Mouse (Mus musculus) intestine, embryonic 14.5 days (tissue): ENCODE data around the gene Ifna4. TPM values are rescaled to one million over a fixed set of nuclear protein-coding genes. Genes with fewer than 3 reads are reported as not detected.
"Not testable (repeated sequence)": the region's sequence is repeated elsewhere in the genome, so short reads cannot be mapped to it uniquely, and the experiment has no call there.

Experiments used
- ATAC-seq: fragments of 200-750 bp; cut with Nextera tagmentation; replicated peaks from 2 replicates; pipeline ENCODE4 v1.8.0; 2017; ENCODE audit warnings: low read depth, moderate number of reproducible peaks, moderate TSS enrichment, moderate library complexity; ENCODE audit not compliant: low FRiP score, low TSS enrichment
- DNase-seq: peaks from one replicate; pipeline ENCODE4 v3.0.0-alpha.2; 2018; ENCODE audit warnings: low spot score
- H3K27ac ChIP-seq: fragments of 300-500 bp; sonication (generic); 2 replicates; pipeline ENCODE4 v1.5.1; 2014; ENCODE audit warnings: low read depth, mild to moderate bottlenecking, control low read depth
- H3K27me3 ChIP-seq: fragments of 300-500 bp; sonication (generic); replicated peaks from 2 replicates; pipeline ENCODE4 v1.6.1; 2014; ENCODE audit warnings: low read length, control low read depth; ENCODE audit not compliant: control insufficient read depth, insufficient read depth
- H3K36me3 ChIP-seq: fragments of 300-500 bp; sonication (generic); 2 replicates; pipeline ENCODE4 v1.6.1; 2014; ENCODE audit warnings: low read length, control low read depth; ENCODE audit not compliant: control insufficient read depth, insufficient read depth
- H3K4me1 ChIP-seq: fragments of 300-500 bp; sonication (generic); replicated peaks from 2 replicates; pipeline ENCODE4 v1.6.1; 2014; ENCODE audit warnings: low read length, control low read depth, mixed read lengths; ENCODE audit not compliant: control insufficient read depth, insufficient read depth
- H3K4me2 ChIP-seq: fragments of 300-500 bp; sonication (generic); 2 replicates; pipeline ENCODE4 v1.6.1; 2014; ENCODE audit warnings: low read length
- H3K4me3 ChIP-seq: fragments of 300-500 bp; sonication (generic); 2 replicates; pipeline ENCODE4 v1.5.1; 2014; ENCODE audit warnings: low read depth, low read length, control low read depth, mixed read lengths
- H3K9ac ChIP-seq: fragments of 300-500 bp; sonication (generic); 2 replicates; pipeline ENCODE4 v1.6.1; 2014; ENCODE audit warnings: mild to moderate bottlenecking, low read length
- H3K9me3 ChIP-seq: fragments of 300-500 bp; sonication (generic); 2 replicates; pipeline ENCODE4 v1.6.1; 2016; ENCODE audit warnings: low read length, control low read depth; ENCODE audit not compliant: control insufficient read depth
- WGBS: fragments of 180-500 bp; shearing (Covaris S2); extraction: QIAGEN DNeasy Blood & Tissue Kit; methylation state at CpG from one replicate; pipeline ENCODE4 v1.1.7; 2014; 5-methylcytosine and 5-hydroxymethylcytosine counted together
- polyA plus RNA-seq: library from polyadenylated mRNA; unstranded; fragments of >200 nt; fragmentation: Nextera tagmentation; extraction: Ambion mirVana; gene quantifications from 2 replicates; pipeline ENCODE4 v1.2.1, GENCODE M21; 2014

The Ifna4 gene
- polyA plus RNA-seq, 1 experiment from 2014 or later, result not detected

DNA sequence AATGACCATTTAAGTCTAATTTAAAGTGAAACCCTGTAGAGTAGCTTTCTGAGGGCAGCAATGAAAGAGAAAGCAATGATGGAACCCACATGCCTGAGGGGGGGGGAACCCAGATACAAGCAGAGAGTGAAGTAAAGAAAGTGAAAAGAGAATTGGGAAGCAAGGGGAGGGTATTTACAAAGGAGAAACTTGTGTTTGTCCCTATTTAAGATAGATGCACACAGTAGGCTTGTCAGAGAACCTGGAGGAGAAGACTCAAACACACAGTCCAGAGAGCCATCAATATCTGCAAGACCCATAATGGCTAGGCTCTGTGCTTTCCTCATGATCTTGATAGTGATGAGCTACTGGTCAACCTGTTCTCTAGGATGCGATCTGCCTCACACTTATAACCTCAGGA is 22.0 kb upstream of the Ifna4 start, which contains the start of gene Ifna11:
TSS of gene Ifna11 (plus strand) at position 301 of the 400 bp plus-strand sequence.
- H3K4me3 ChIP-seq, result no peak within 1 kb of the TSS
- no peak within 1 kb of the TSS for H3K27ac ChIP-seq
- no peaks in the 10 kb centered on the region for H3K27me3 ChIP-seq
- no peak within 1 kb of the TSS for H3K4me2 ChIP-seq
- H3K9me3 ChIP-seq, result no peaks in the 10 kb centered on the region
- DNase-seq (no peak), ATAC-seq (no peak)
- no peaks in the 10 kb centered on the region for H3K36me3 ChIP-seq
- H3K4me1 ChIP-seq, result no peaks in the 10 kb centered on the region
- H3K9ac ChIP-seq, result no peak within 1 kb of the TSS
- WGBS, result 91% methylated on average over 1 of the region's 1 CpGs

DNA sequence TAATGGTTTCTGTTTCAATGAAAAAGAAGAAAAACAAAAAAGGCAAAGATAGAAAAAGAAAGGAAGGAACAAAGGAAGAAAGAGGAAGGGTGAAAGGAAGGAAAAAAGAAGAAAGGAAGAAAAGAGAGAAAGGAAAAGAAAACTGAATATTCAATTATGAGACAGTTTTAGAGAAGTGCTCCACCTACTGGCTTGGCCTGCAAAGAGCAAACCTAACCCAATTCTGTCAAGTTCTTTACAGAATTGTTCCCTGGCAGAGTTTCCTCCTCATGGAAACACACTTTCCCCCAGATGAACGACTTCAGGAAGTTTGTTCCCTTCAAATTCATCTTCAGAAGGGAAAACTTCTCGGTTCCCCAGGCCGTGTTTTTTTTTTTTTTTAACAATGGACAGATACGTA is 18.7 kb upstream of the Ifna4 start:
- Histone ChIP-seq H3K36me3 (no peaks in the 10 kb centered on the region), H3K27me3 (no peaks in the 10 kb centered on the region), H3K9ac (no peak overlapping the region), H3K27ac (no peak overlapping the region), H3K4me1 (no peaks in the 10 kb centered on the region), H3K9me3 (no peaks in the 10 kb centered on the region), H3K4me2 (no peak overlapping the region), H3K4me3 (no peak overlapping the region)
- 24% methylated on average over 4 of the region's 4 CpGs for WGBS
- DNase-seq (no peak), ATAC-seq (no peak)

DNA sequence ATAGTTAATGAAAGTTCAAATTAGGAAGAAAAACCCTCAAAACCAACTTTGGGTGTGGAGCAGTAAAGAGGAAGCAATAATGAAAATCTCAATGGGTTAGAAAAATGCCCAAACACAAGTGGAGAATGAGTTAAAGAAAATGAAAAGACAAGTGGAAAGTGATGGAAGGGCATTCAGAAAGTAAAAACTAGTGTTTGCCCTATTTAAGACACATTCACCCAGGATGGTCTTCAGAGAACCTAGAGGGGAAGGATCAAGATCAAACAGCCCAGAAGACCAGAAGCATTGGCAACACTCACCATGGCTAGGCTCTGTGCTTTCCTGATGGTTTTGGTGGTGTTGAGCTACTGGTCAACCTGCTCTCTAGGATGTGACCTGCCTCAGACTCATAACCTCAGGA is 14.5 kb upstream of the Ifna4 start, which contains the start of gene Ifna6:
TSS of gene Ifna6 (plus strand) at position 301 of the 400 bp plus-strand sequence.
- ATAC-seq, H3K4me1 ChIP-seq, H3K9ac ChIP-seq, H3K36me3 ChIP-seq, H3K9me3 ChIP-seq, H3K4me3 ChIP-seq, DNase-seq, H3K27ac ChIP-seq, H3K4me2 ChIP-seq, H3K27me3 ChIP-seq: not testable (repeated sequence)

DNA sequence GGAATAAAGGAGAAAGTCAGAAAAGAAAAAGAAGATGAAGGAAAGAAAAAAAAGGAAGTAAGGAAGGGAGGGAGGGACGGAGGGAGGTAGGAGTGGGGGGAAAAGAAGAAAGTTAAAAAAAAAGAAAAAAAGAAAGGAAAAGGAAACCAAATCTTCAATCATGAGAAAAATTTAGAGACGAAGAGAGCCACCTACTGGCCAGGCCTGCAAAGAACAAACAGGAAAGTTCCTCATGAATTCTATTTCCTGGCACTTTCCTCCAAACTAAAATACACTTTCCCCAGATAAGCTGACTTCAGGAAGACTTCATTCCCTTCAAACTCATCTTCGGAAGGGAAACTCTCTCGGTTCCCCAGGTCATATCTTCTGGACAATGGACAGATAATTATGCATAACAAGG is 11.1 kb upstream of the Ifna4 start:
- WGBS, result 26% methylated on average over 4 of the region's 4 CpGs
- ATAC-seq (no peak), DNase-seq (no peak)

DNA sequence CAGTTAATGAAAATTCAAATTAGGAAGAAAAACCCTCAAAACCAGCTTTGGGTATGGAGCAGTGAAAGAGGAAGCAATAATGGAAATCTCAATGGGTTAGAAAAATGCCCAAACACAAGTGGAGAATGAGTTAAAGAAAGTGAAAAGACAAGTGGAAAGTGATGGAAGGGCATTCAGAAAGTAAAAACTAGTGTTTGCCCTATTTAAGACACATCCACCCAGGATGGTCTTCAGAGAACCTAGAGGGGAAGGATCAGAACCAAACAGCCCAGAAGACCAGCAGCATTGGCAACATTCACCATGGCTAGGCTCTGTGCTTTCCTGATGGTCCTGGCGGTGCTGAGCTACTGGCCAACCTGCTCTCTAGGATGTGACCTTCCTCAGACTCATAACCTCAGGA is 6.4 kb upstream of the Ifna4 start, which contains the start of gene Ifna5:
TSS of gene Ifna5 (plus strand) at position 301 of the 400 bp plus-strand sequence.
- DNase-seq, H3K27me3 ChIP-seq, H3K9me3 ChIP-seq, H3K4me3 ChIP-seq, H3K27ac ChIP-seq, ATAC-seq, H3K4me2 ChIP-seq, H3K4me1 ChIP-seq, H3K36me3 ChIP-seq, H3K9ac ChIP-seq: not testable (repeated sequence)
- 83% methylated on average over 1 of the region's 1 CpGs for WGBS

More for the DNA sequence above, 11.1 kb upstream of the Ifna4 start:
- Histone ChIP-seq H3K9ac (no peak overlapping the region), H3K36me3 (no peaks in the 10 kb centered on the region), H3K27me3 (no peaks in the 10 kb centered on the region), H3K4me3 (no peak overlapping the region), H3K4me1 (no peaks in the 10 kb centered on the region), H3K27ac (no peak overlapping the region), H3K4me2 (no peak overlapping the region), H3K9me3 (no peaks in the 10 kb centered on the region)

DNA sequence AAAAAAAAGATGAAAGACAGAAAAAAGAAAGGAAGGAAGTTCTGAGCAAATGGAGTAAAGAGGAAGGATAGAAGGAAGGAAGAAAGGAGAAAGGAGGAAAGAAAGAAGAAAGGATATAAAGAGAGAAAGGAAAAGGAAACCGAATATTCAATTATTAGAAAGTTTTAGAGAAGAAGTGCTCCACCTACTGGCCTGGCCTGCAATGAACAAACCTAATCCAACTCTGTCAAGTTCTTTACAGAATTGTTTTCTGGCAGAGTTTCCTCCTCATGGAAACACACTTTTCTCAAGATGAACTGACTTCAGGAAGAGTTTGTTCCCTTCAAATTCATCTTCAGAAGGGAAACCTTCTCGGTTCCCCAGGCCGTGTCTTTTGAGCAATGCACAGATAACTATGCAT is 2.8 kb upstream of the Ifna4 start:
- H3K27ac ChIP-seq, result no peak overlapping the region
- DNase-seq (no peak), ATAC-seq (no peak)
- no peaks in the 10 kb centered on the region for H3K4me1 ChIP-seq
- no peak overlapping the region for H3K4me2 ChIP-seq
- no peaks in the 10 kb centered on the region for H3K27me3 ChIP-seq
- 41% methylated on average over 3 of the region's 3 CpGs for WGBS
- H3K9ac ChIP-seq, result no peak overlapping the region
- H3K9me3 ChIP-seq, result no peaks in the 10 kb centered on the region
- H3K36me3 ChIP-seq, result no peaks in the 10 kb centered on the region
- H3K4me3 ChIP-seq, result no peak overlapping the region

DNA sequence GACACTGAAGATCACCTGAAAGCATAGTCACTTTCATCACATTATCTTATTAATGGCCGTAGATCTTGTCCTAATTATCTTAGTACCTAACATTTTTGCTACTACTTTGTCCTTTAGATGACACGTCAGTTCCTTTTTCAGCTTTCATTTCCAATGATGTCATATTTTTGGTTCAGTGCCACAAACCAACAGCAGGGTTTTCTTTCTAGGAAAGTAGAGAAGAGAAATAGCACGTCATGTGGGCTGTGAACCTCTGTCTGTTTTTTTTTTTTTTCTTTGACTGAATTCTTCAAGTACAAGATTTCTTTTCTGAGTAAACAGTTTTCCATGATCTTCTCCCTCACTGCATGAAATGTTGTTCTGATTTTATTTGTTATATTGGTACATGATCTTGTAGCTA is 1.6 kb upstream of the Ifna4 start:
- Histone ChIP-seq H3K4me2 (no peak overlapping the region), H3K9ac (no peak overlapping the region), H3K27ac (no peak overlapping the region), H3K36me3 (no peaks in the 10 kb centered on the region), H3K9me3 (no peaks in the 10 kb centered on the region), H3K27me3 (no peaks in the 10 kb centered on the region), H3K4me3 (no peak overlapping the region), H3K4me1 (no peaks in the 10 kb centered on the region)
- no peak for DNase-seq
- ATAC-seq, result no peak
- WGBS, result 77% methylated on average over 3 of the region's 3 CpGs

DNA sequence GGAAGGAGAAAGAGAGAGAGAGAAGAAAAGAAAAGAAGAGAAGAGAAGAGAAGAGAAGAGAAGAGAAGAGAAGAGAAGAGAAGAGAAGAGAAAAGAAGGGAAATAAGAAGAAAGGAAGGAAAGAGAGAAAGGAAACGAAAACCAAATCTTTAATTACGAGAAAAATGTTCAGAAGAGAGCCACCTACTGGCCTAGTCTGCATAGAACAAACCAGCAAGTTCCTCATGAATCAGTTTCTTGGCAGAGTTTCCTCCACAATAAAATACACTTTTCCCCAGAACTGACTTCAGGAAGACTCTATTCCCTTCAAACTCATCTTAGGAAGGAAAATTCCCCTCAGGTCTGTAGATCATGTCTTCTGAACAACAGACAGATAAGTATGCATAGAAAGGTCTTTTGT is 3.7 kb downstream of the Ifna4 start:
- DNase-seq (no peak), ATAC-seq (no peak)
- Histone ChIP-seq H3K9ac (no peak overlapping the region), H3K27me3 (no peaks in the 10 kb centered on the region), H3K4me1 (no peaks in the 10 kb centered on the region), H3K4me2 (no peak overlapping the region), H3K27ac (no peak overlapping the region), H3K36me3 (no peaks in the 10 kb centered on the region), H3K9me3 (no peaks in the 10 kb centered on the region), H3K4me3 (no peak overlapping the region)
- WGBS, result 58% methylated on average over 2 of the region's 2 CpGs

DNA sequence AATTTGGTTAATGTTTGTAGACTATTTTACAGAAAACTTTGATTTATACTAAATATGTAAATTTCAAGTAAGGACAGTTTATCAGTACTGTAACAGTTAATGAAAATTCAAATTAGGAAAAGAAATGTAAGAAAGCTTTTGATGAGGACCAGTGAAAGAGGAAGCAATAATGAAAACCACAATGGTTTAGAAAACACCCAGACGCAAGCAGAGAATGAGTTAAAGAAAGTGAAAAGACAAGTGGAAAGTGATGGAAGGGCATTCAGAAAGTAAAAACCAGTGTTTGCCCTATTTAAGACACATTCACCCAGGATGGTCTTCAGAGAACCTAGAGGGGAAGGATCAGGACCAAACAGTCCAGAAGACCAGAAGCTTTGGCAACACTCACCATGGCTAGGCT is 8.0 kb downstream of the Ifna4 start, which contains the start of gene Ifna1:
TSS of gene Ifna1 (plus strand) at position 390 of the 400 bp plus-strand sequence.
- H3K27me3 ChIP-seq, result no peaks in the 10 kb centered on the region
- H3K4me1 ChIP-seq, result no peaks in the 10 kb centered on the region
- H3K9ac ChIP-seq, result no peak within 1 kb of the TSS
- H3K4me3 ChIP-seq, result no peak within 1 kb of the TSS
- H3K27ac ChIP-seq, result no peak within 1 kb of the TSS
- H3K4me2 ChIP-seq, result no peak within 1 kb of the TSS
- no peaks in the 10 kb centered on the region for H3K9me3 ChIP-seq
- ATAC-seq (no peak), DNase-seq (no peak)
- 79% methylated on average over 1 of the region's 1 CpGs for WGBS
- H3K36me3 ChIP-seq, result no peaks in the 10 kb centered on the region
